Mouse (Mus musculus): Measurements from ENCODE around the gene Kitl. TPM values are rescaled to one million over a fixed set of nuclear protein-coding genes. Genes with fewer than 3 reads are reported as not detected.

Kitl gene
- polyA plus RNA-seq, 2 experiments = 4.2 to 9.7 TPM

GRCm38 (mm10) chr10:100072641-100073040 is 57.2 kb downstream of the Kitl start:
- WGBS (ENCODE audit: insufficient replicate concordance) = 71% methylated on average over 1 of the region's 1 CpGs

DNA sequence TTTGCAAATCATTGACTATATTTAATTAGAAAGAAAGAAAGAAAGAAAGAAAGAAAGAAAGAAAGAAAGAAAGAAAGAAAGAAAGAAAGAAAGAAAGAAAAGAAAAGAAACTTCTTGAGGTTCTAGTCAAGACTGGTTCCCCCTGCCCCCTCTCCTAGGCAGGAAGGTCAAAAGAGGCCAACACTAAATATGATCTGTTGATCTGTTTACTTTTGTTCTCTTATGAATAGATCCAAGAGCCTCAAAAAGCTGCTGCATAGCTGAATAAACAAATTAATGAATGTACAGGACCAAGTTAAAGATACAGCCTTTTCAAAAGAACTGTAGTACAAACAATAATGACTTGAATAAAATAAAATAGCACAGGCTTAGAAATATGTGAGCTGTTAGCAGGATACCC is 57.7 kb downstream of the Kitl start:
- Histone ChIP-seq H3K27me3 (ENCODE audit: control insufficient read depth, insufficient read depth, low read length) (no peaks in the 10 kb centered on the region), H3K4me1 (replicated peaks; ENCODE audit: control insufficient read depth in 2 of 2, insufficient read depth in 2 of 2, low read length in 1 of 2) (no peaks in the 10 kb centered on the region), H3K9ac (replicated peaks) (no peak overlapping the region), H3K27ac (no peak overlapping the region), H3K4me3 (ENCODE audit: insufficient read depth in 1 of 2, low read depth in 2 of 2, low read length in 2 of 2) (no peak overlapping the region), H3K9me3 (ENCODE audit: control insufficient read depth, low read length) (no peaks in the 10 kb centered on the region), H3K36me3 (replicated peaks; ENCODE audit: control insufficient read depth, insufficient read depth, low read depth) (no peaks in the 10 kb centered on the region), H3K4me2 (ENCODE audit: low read depth) (no peak overlapping the region)
- ATAC-seq (ENCODE audit: insufficient read depth) = no peak
- no peak for TF ChIP-seq CTCF (IDR thresholded peaks at IDR 0.05; ENCODE audit: low read depth)
- TF ChIP-seq EP300 (IDR thresholded peaks at IDR 0.05; ENCODE audit: low read depth) = no peak
- DNase-seq (ENCODE audit: low read depth in 3 of 3, low spot score in 3 of 3) = no peak

More at GRCm38 (mm10) chr10:100072641-100073040, 57.2 kb downstream of the Kitl start:
- Histone ChIP-seq H3K9ac (replicated peaks) (no peak overlapping the region), H3K36me3 (replicated peaks; ENCODE audit: control insufficient read depth, insufficient read depth, low read depth) (no peaks in the 10 kb centered on the region), H3K4me3 (ENCODE audit: insufficient read depth in 1 of 2, low read depth in 2 of 2, low read length in 2 of 2) (no peak overlapping the region), H3K9me3 (ENCODE audit: control insufficient read depth, low read length) (no peaks in the 10 kb centered on the region), H3K27ac (no peak overlapping the region), H3K4me2 (ENCODE audit: low read depth) (no peak overlapping the region), H3K4me1 (replicated peaks; ENCODE audit: control insufficient read depth in 2 of 2, insufficient read depth in 2 of 2, low read length in 1 of 2) (no peaks in the 10 kb centered on the region), H3K27me3 (ENCODE audit: control insufficient read depth, insufficient read depth, low read length) (no peaks in the 10 kb centered on the region)
- TF ChIP-seq CTCF (IDR thresholded peaks at IDR 0.05; ENCODE audit: low read depth) (no peak), EP300 (IDR thresholded peaks at IDR 0.05; ENCODE audit: low read depth) (no peak)
- ATAC-seq (ENCODE audit: insufficient read depth) = no peak
- DNase-seq (ENCODE audit: low read depth in 3 of 3, low spot score in 3 of 3) = no peak

DNA sequence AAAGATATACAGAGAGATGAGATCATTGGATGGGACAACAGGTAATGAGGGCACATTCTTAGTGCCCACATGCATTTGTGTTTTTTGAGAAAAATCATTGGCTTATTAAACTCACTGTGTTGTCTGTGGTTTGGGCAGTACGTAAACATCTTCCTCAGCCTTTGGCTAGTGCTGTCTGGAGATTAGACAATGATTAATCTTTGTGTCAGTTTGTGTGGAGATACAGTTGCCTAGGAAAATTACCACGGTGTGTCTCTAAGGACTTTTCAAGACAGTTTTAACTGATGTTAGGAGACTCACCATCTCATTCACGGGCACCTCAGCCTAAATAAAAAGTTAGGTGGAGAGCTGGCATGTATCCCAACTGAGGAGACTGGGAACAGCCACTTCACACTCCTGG is 85.7 kb downstream of the Kitl start:
- DNase-seq (ENCODE audit: low read depth in 3 of 3, low spot score in 3 of 3) (no peak), ATAC-seq (ENCODE audit: insufficient read depth) (no peak)
- Histone ChIP-seq H3K36me3 (replicated peaks; ENCODE audit: control insufficient read depth, insufficient read depth, low read depth) (no peaks in the 10 kb centered on the region), H3K4me3 (ENCODE audit: insufficient read depth in 1 of 2, low read depth in 2 of 2, low read length in 2 of 2) (no peak overlapping the region), H3K27ac (no peak overlapping the region), H3K4me1 (replicated peaks; ENCODE audit: control insufficient read depth in 2 of 2, insufficient read depth in 2 of 2, low read length in 1 of 2) (no peaks in the 10 kb centered on the region), H3K4me2 (ENCODE audit: low read depth) (no peak overlapping the region), H3K9me3 (ENCODE audit: control insufficient read depth, low read length) (no peaks in the 10 kb centered on the region), H3K27me3 (ENCODE audit: control insufficient read depth, insufficient read depth, low read length) (no peaks in the 10 kb centered on the region), H3K9ac (replicated peaks) (no peak overlapping the region)
- 32% methylated on average over 3 of the region's 3 CpGs for WGBS (ENCODE audit: insufficient replicate concordance)
- TF ChIP-seq CTCF (IDR thresholded peaks at IDR 0.05; ENCODE audit: low read depth) (no peak), EP300 (IDR thresholded peaks at IDR 0.05; ENCODE audit: low read depth) (no peak)

- Histone ChIP-seq H3K9me3 (ENCODE audit: control insufficient read depth, low read length) (no peaks in the 10 kb centered on the region), H3K4me3 (ENCODE audit: insufficient read depth in 1 of 2, low read depth in 2 of 2, low read length in 2 of 2) (no peak overlapping the region), H3K9ac (replicated peaks) (no peak overlapping the region), H3K4me1 (replicated peaks; ENCODE audit: control insufficient read depth in 2 of 2, insufficient read depth in 2 of 2, low read length in 1 of 2) (no peaks in the 10 kb centered on the region), H3K36me3 (replicated peaks; ENCODE audit: control insufficient read depth, insufficient read depth, low read depth) (no peaks in the 10 kb centered on the region), H3K4me2 (ENCODE audit: low read depth) (no peak overlapping the region), H3K27ac (no peak overlapping the region), H3K27me3 (ENCODE audit: control insufficient read depth, insufficient read depth, low read length) (no peaks in the 10 kb centered on the region)
- TF ChIP-seq EP300 (IDR thresholded peaks at IDR 0.05; ENCODE audit: low read depth) (no peak), CTCF (IDR thresholded peaks at IDR 0.05; ENCODE audit: low read depth) (no peak)
- DNase-seq (ENCODE audit: low read depth in 3 of 3, low spot score in 3 of 3) (no peak), ATAC-seq (ENCODE audit: insufficient read depth) (no peak)
- 49% methylated on average over 7 of the region's 7 CpGs for WGBS (ENCODE audit: insufficient replicate concordance)
These were observed 95.8 kb downstream of the Kitl start for GRCm38 (mm10) chr10:100111209-100111608.

GRCm38 (mm10) chr10:100115570-100115969 is 100.1 kb downstream of the Kitl start:
- H3K27me3 ChIP-seq (ENCODE audit: control insufficient read depth, insufficient read depth, low read length) = no peaks in the 10 kb centered on the region
- WGBS (ENCODE audit: insufficient replicate concordance) = 76% methylated on average over 2 of the region's 2 CpGs
- no peaks in the 10 kb centered on the region for H3K36me3 ChIP-seq (replicated peaks; ENCODE audit: control insufficient read depth, insufficient read depth, low read depth)
- TF ChIP-seq EP300 (IDR thresholded peaks at IDR 0.05; ENCODE audit: low read depth) = no peak
- H3K4me2 ChIP-seq (ENCODE audit: low read depth) = no peak overlapping the region
- no peak overlapping the region for H3K27ac ChIP-seq
- H3K9ac ChIP-seq (replicated peaks) = no peak overlapping the region
- DNase-seq (ENCODE audit: low read depth in 3 of 3, low spot score in 3 of 3) = no peak
- no peaks in the 10 kb centered on the region for H3K4me1 ChIP-seq (replicated peaks; ENCODE audit: control insufficient read depth in 2 of 2, insufficient read depth in 2 of 2, low read length in 1 of 2)
- no peak for ATAC-seq (ENCODE audit: insufficient read depth)
- no peak overlapping the region for H3K4me3 ChIP-seq (ENCODE audit: insufficient read depth in 1 of 2, low read depth in 2 of 2, low read length in 2 of 2)
- H3K9me3 ChIP-seq (ENCODE audit: control insufficient read depth, low read length) = no peaks in the 10 kb centered on the region

Data from liver, embryonic 14.5 days (tissue).